Mouse (Mus musculus) bone marrow, adult 2 months (tissue): Measurements from ENCODE around the gene Trpm8.

Source experiments
- CTCF ChIP-seq: fragments of 200-500 bp; IDR thresholded peaks from 2 replicates; pipeline ENCODE4 v1.5.1; 2011; ENCODE audit warnings: low read length, control low read depth; ENCODE audit not compliant: control insufficient read depth, insufficient read depth
- POLR2A ChIP-seq: fragments of 200-500 bp; IDR thresholded peaks from 2 replicates; pipeline ENCODE4 v1.6.1; 2011; ENCODE audit warnings: low read depth, mild to moderate bottlenecking, control low read depth, low read length, borderline replicate concordance; ENCODE audit not compliant: control insufficient read depth

DNA sequence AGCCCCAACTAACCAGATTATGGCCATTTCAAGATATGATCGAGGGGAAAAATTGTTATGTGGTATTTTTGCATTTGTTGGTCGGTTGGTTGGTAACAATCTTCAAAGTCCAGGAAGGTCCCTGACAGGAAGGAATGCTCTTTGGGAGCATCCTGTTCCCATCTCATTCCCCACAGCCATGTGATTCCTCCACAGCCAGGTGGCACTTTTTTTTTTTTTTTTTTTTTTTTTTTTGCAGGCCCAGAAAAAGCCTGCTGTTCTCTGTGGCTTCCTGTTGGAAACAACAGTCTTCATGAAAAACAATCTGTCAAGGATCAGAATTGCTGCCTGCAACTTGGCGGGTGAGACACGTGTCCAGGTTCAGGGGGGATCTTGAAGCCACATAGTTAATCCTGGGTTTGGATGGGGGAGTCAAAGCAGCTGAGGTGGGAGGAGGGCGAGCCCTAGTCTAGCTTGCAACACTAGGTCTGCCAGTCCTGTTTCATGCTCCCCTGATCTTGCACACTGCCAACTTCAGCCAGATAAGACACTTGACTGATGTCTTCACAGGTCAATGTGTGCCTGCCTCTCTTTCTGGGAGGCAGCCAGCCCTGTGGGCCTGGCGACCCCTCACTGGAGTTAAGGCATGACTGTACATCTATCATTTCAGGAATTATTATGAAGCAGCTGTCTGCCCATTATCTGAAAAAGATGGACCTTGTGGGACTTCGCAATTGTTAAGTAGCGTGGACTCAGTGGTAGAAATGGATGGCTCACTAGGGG lies 18.4 kb upstream of the Trpm8 start:
- TF ChIP-seq POLR2A (no peak), CTCF (no peak)
